Mouse (Mus musculus) megakaryocyte, embryonic 14.5 days (primary cell): ENCODE data around the gene Minpp1.

Source experiments
- FLI1 ChIP-seq: IDR thresholded peaks from 2 replicates; pipeline ENCODE4 v1.6.1; 2012; ENCODE audit warnings: low read length, inconsistent platforms, mixed read lengths
- GATA1 ChIP-seq: IDR thresholded peaks from 3 replicates; pipeline ENCODE4 v1.6.1; 2012; ENCODE audit warnings: mixed read lengths, low read length, inconsistent platforms, borderline replicate concordance

DNA sequence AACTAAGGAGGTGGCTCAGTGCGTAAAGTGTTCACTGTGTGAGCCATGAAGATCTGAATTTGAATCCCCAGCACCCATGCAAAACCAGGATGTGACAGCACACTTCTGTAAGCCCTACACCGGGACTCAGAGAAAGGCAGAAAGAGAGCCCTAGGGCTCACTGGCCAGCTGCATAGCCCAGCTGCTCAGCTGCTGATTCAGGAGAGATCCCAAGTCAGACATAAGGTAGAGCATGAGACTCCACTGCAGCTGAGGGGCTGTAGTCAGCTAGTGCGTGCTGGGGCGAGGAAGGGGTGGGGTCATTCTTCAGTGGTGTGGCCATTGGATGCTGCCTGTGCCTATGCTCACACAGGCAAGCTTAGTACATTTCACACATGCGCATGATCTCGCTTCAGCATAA is 21.5 kb downstream of the Minpp1 start:
- no peak for TF ChIP-seq GATA1
- TF ChIP-seq FLI1 = no peak
